Mouse (Mus musculus) myocyte (in vitro differentiated cells): ENCODE data around the gene Scamp4.

Source experiments
- MYOD1 ChIP-seq, 3 experiments: IDR thresholded peaks; one replicate each; pipeline ENCODE4 v1.6.1; 2011; ENCODE audit warnings: control low read depth in 2 of 3, low read depth in 2 of 3, mild to moderate bottlenecking in 2 of 3, moderate library complexity in 1 of 3; ENCODE audit not compliant: insufficient read length in 2 of 3, control insufficient read depth in 1 of 3
- POLR2A ChIP-seq: IDR thresholded peaks from one replicate; pipeline ENCODE4 v1.6.1; 2011; ENCODE audit warnings: low read depth, mild to moderate bottlenecking, control low read depth, moderate library complexity; ENCODE audit not compliant: insufficient read length
- TCF3 ChIP-seq: IDR thresholded peaks from one replicate; pipeline ENCODE4 v1.6.1; 2011; ENCODE audit warnings: low read depth, control low read depth; ENCODE audit not compliant: insufficient read length
- USF1 ChIP-seq: IDR thresholded peaks from one replicate; pipeline ENCODE4 v1.6.1; 2011; ENCODE audit warnings: low read depth, mild to moderate bottlenecking, control low read depth, moderate library complexity

DNA sequence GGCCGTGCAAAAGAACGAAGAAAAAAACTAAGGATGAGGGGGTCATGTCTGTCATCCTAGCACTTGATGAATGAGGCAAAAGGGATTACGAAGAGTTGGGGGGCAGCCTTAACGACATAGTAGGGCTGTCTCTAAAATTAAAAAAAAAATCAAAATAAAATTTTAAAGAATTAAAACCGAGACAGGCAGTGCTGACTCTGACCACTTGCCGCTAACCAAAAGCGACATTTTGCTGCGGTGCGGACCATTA is 18.9 kb downstream of the Scamp4 start:
- TF ChIP-seq TCF3 (no peak), POLR2A (no peak), MYOD1 (IDR thresholded peaks at IDR 0.05; ENCODE audit: control insufficient read depth in 1 of 3, insufficient read length in 2 of 3, low read depth in 2 of 3) (no peak), USF1 (no peak)
